Mouse (Mus musculus) effector memory CD4-positive, alpha-beta T cell, adult 7 months (primary cell): Measurements from ENCODE around the gene Zdhhc20. TPM values are rescaled to one million over a fixed set of nuclear protein-coding genes. Genes with fewer than 3 reads are reported as not detected.

ENCODE experiments used
- polyA plus RNA-seq: library from polyadenylated mRNA; unstranded; fragments of 100-300 nt; shearing (Covaris generic); gene quantifications from one replicate; pipeline ENCODE4 v1.2.1, GENCODE M21; 2017

The Zdhhc20 gene
- polyA plus RNA-seq, result 152 TPM

GRCm38 (mm10) chr14:57890011-57890842 is at the start of gene Zdhhc20:
Gene Zdhhc20 (minus strand): TSS chr14:57890276.

GRCm38 (mm10) chr14:57825788-57826751 is 64.0 kb downstream of the Zdhhc20 start, which contains the start of the genes Ska3 and Mrpl57:
Gene Ska3 (minus strand): TSS chr14:57826185.
Gene Mrpl57 (plus strand): TSS chr14:57826234.

GRCm38 (mm10) chr14:57797991-57798931 is 91.8 kb downstream of the Zdhhc20 start, which contains the start of gene Sap18:
Gene Sap18 (plus strand): TSS chr14:57798180.

Other genes with a start within 250 kb of the Zdhhc20 start
- 39.6 TPM for gene Xpo4, start 224.8 kb downstream of the Zdhhc20 start, polyA plus RNA-seq
- gene Gm49361, start 144.2 kb downstream of the Zdhhc20 start, polyA plus RNA-seq, result not detected
- 82.2 TPM for gene Lats2, start 131.9 kb downstream of the Zdhhc20 start, polyA plus RNA-seq
- 242 TPM for gene Sap18, start 92.1 kb downstream of the Zdhhc20 start, polyA plus RNA-seq
- gene Ska3, start 64.1 kb downstream of the Zdhhc20 start, polyA plus RNA-seq, result 0.51 TPM
- 76.7 TPM for gene Mrpl57, start 64.0 kb downstream of the Zdhhc20 start, polyA plus RNA-seq
- 71.1 TPM for gene Micu2, start 109.0 kb upstream of the Zdhhc20 start, polyA plus RNA-seq
- not detected for gene Fgf9, start 180.3 kb upstream of the Zdhhc20 start, polyA plus RNA-seq